Mouse (Mus musculus) megakaryocyte progenitor cell, adult 5-6 weeks (primary cell): ENCODE results near the gene Cnga1. TPM values are rescaled to one million over a fixed set of nuclear protein-coding genes. Genes with fewer than 3 reads are reported as not detected.

Experiments
- ATAC-seq: replicated peaks from 2 replicates; pipeline ENCODE4 v1.8.0; 2016; ENCODE audit warnings: mild to moderate bottlenecking, moderate TSS enrichment, inconsistent platforms; ENCODE audit not compliant: poor library complexity
- total RNA-seq, 2 experiments: library from RNA; stranded (forward) in 1 of 2; stranded (reverse) in 1 of 2; fragments of 157-497, 149-512 nt in 1 of 2; fragments of 200-1000 nt in 1 of 2; gene quantifications; 2 replicates each; pipeline versions ENCODE4 v1.2.3 to v1.2.4; 2015 to 2017

The Cnga1 gene
- not detected in 2 replicates for total RNA-seq (2015)
- total RNA-seq (2017) = not detected in 2 replicates

- no peak for ATAC-seq
Observed at GRCm38 (mm10) chr5:72644175-72644574, at the start of gene Cnga1. Cnga1 (minus strand) TSS chr5:72644275.

GRCm38 (mm10) chr5:72690516-72690915 is 46.4 kb upstream of the Cnga1 start:
- ATAC-seq = no peak

GRCm38 (mm10) chr5:72689556-72689955 is 45.5 kb upstream of the Cnga1 start:
- ATAC-seq = no peak

- ATAC-seq = no peak
Observed at GRCm38 (mm10) chr5:72681451-72681850, 37.4 kb upstream of the Cnga1 start.

DNA sequence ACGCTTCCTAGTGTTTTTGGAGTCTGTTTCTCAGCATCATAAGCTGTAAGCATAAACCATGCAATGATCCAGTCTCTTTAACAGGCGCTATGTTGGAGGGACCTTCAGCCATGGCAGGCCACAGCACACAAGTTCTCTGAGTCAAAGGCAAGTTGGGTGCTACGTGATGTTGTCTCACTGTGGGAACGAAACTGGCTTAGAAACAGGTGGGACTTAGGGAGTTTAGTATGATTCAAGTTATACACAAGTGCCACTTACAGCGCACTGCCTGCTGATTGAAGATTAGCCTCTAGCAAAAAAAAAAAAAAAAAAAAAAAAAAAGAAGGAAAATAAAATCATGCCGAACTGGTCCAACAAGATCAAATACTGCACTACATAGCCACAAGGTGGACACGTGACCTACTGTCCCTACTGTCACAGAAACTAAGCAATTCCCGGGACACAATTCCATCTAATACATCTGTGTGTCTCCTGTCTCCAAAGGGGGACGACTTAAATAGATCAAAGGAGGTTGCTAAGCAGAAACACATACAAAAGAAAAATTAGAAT is 31.0 kb upstream of the Cnga1 start:
- ATAC-seq = no peak

GRCm38 (mm10) chr5:72671017-72671699 is 27.1 kb upstream of the Cnga1 start:
- no peak for ATAC-seq

DNA sequence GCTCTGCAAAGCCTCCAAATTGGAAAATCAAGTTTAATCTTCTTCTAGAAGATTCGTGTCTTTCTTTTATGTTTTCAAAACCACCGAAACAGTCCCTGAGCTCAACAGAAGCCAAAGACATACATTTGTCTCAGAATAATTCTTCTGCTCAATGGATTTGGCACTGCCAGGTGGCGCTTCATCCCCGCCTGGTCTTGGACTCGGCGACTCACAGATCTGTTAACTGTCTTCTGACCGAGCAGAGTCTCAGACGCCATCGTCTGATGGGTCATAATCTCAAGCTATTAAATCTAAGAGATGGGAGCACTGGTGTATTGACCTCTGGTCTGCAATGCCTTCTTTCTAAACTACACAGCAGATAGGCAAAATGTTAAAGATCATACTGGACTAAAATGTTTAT is 24.3 kb upstream of the Cnga1 start:
- ATAC-seq = no peak

- ATAC-seq = no peak
Observed at GRCm38 (mm10) chr5:72666428-72666827, 22.4 kb upstream of the Cnga1 start.

- peak; percentile 71 for ATAC-seq
Observed at GRCm38 (mm10) chr5:72665281-72665680, 21.2 kb upstream of the Cnga1 start.

DNA sequence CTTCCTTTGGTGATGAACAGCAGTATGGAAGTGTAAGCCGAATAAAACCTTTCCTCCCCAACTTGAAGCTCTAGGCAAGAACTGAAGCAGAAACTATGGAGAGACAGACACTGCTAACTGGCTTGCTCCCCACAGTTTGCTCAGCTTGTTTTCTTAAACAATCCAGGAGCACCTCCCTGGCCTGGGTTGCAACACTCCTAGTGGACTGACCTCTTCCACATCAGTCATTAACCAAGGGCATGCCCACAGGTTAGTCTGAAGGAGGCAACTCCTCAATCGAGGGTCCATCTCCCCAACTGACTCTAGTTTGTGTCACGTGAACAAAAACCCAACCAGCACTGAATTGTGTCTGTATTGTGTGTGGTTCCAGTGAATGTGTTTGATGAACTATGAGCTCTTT is 20.8 kb upstream of the Cnga1 start:
- ATAC-seq = 0 out of 2 replicates have a peak, but pooled peaks have one; percentile 13

- no peak for ATAC-seq
Observed at GRCm38 (mm10) chr5:72664126-72664525, 20.1 kb upstream of the Cnga1 start.

DNA sequence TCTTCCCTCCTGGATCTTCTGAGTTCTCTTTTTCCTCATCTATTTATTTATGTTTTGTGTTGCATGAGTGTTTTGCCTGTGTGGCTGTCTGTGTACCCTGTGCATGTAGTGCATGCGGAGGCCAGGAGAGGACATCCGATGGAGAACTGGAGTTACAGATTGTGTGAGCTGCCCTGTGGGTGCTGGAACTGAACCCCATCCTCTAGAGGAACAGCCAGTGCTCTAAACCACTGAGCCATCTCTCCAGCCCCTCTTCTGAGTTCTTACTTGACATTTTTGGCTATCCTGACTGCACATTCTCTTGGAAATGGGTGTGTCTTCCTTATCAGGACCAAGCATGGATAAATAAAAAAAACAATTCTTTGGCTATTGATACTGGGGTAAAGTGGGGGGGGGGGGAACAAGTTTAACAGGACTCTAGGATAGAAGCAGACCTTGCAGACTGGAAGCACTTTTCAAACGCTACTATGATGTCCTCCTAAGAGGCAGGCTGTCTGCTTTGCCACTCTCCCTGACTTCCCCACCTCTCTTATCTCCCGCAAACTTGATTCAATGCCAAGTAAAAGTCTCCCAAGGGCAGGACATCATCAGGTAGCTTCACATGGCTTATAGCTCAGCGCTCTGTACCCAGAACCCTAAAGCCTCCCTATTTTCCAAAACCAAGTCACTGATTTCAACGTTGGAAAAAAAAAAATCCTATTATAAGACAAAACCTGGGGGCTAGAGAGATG is 17.1 kb upstream of the Cnga1 start:
- peak; percentile 42; the same call in 1 of the 2 replicates for ATAC-seq

DNA sequence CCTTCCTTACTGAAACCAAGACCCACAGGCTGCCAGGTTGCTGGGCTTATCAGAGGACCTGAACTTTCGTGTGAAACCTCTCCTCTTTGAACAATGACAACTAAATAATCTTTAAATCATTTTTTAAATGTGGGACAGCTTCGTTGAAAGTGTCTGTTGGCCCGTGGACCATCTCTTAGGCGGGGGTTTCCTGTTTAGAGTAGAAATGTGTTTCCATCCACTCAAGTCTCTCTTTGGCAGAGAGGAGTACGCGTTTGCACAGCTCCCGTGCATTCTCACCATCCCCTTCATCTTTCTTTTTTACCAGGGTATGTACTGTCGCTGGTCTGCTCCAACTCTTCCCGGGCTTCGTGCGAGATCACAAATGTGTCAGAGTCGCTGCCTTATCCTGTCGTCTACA is 14.3 kb upstream of the Cnga1 start:
- no peak for ATAC-seq

- ATAC-seq = no peak
Observed at GRCm38 (mm10) chr5:72656270-72656791, 12.3 kb upstream of the Cnga1 start.

DNA sequence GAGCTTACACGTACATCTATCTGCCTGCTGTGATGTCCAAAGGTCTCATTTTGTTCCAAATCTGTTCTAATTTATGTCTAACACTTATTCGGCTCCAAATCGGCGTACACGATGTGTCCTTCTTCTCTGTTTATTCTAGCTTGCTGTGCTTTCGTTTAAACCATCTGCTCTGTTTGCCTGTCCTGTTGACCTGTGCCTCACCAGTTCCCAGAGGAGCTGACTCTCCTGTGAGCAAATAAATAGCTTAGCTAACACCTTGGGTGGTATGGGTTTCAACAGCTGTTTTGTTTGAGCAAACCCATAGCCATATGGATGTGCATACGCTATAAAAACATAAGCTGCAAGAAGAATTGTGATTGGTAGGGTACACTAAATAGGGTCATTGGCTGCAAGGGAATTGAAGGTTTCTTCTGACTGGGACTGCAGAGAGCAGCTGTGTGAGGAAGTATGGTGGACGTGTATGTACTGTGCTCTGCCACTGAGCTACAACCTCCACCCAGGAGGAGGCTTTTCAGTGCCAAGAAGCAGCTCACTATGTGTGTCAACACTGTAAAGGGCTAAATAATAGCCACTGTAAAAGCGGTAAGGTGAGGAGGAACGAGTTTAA is 9.1 kb upstream of the Cnga1 start:
- ATAC-seq = no peak

DNA sequence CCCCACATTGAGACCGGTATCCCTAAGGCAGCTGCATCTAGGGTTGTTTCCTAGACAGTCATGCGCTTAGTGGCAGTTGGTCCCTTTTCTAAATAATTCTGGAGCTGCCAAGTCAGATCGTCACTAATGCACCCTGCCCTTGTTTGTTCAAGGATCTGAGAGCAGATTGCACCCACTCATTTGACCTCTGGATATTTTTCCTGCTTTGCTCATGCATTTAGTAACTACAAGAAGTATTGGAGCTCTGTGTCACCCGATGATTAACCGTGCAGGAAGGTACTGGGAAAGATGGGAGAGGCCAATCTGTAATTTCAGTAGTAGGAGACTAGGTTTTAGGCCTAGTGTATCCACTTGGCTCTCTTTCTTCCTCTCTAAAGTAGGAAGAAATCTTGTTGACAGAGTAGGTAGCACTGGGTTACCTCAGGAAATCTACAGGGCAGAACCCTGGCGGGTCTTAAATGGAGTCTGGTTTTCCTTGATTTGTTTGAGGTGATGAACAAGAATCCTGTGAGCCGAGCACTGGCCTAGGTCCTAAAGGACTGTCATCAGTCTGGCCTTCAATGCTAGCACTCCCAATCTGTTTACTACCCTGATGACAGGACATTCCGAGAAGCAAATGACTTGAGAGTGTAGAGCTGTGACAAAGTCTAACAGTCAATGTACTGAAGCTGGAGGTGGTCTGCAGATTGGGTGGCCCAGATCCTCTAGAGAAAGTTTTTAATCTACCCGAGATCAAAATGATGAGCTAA is 5.1 kb upstream of the Cnga1 start:
- ATAC-seq = no peak

GRCm38 (mm10) chr5:72647958-72648595 is 4.0 kb upstream of the Cnga1 start:
- peak; percentile 33 for ATAC-seq

GRCm38 (mm10) chr5:72647418-72647907 is 3.4 kb upstream of the Cnga1 start, which contains the start of gene Nipal1:
Nipal1 (plus strand) TSS chr5:72647795.
- ATAC-seq = peak; percentile 95

DNA sequence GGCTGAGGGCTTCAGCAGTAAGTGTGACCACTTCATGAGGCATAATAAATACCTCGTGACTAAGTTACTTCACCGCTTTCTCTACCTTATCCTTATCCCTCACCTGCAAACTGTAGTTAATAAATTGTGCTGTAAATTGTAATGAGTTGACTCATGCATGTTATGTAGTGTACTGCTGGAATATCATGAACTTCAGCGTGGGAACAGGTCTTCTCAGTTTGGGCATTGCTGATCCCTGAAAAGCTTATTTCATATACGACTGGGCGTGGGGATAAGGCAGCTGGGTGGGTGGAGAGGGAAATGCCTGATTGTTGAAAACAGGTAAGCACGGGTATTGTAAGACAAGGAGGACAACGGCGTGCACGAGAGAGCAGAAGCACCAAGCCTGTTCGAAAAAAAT is 2.9 kb upstream of the Cnga1 start:
- peak; percentile 2; the same call in 1 of the 2 replicates for ATAC-seq

DNA sequence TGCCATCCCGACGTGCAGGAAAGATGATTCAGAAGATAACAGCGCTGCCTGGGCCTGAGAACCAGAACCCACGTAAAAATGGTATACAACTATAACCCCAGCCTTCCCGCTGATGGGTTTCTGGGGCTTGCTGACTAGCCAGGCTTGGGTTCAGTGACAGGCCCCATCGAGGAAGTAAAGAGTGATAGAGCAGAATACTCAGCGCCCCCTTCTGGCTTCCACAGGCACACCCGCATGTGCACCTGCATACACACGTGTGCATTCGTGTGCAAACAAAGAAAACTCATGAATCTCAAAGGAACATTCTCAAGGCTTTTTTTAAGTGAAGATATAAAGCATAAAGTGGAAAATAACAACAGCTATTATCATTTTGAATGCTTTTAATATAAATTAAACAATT is 2.1 kb upstream of the Cnga1 start:
- peak; percentile 62 for ATAC-seq
